Mouse (Mus musculus): ENCODE data around the gene Gimd1. TPM values are rescaled to one million over a fixed set of nuclear protein-coding genes. Genes with fewer than 3 reads are reported as not detected.

Gimd1 gene
- polyA plus RNA-seq, 1 experiment from 2014 or later: not detected

GRCm38 (mm10) chr3:132637080-132637479 lies 7.5 kb downstream of the Gimd1 start:
- H3K27me3 ChIP-seq (ENCODE audit: control insufficient read depth, insufficient read depth, low read length): no peaks in the 10 kb centered on the region
- H3K4me3 ChIP-seq (ENCODE audit: low read length): no peak overlapping the region
- H3K4me2 ChIP-seq (ENCODE audit: low read depth, low read length): no peak overlapping the region
- H3K9ac ChIP-seq (ENCODE audit: low read length): no peak overlapping the region
- no peak overlapping the region for H3K27ac ChIP-seq (ENCODE audit: low read length)
- 70% methylated on average over 3 of the region's 3 CpGs for WGBS
- ATAC-seq (replicated peaks; ENCODE audit: extremely low read depth, insufficient read depth, low FRiP score): no peak
- no peaks in the 10 kb centered on the region for H3K36me3 ChIP-seq (ENCODE audit: control insufficient read depth, insufficient read depth)
- no peaks in the 10 kb centered on the region for H3K4me1 ChIP-seq (ENCODE audit: control insufficient read depth, insufficient read depth, low read length)
- no peaks in the 10 kb centered on the region for H3K9me3 ChIP-seq (replicated peaks; ENCODE audit: control insufficient read depth, low read length)

- Histone ChIP-seq H3K36me3 (ENCODE audit: control insufficient read depth, insufficient read depth) (no peaks in the 10 kb centered on the region), H3K4me3 (ENCODE audit: low read length) (no peak overlapping the region), H3K27me3 (ENCODE audit: control insufficient read depth, insufficient read depth, low read length) (no peaks in the 10 kb centered on the region), H3K4me2 (ENCODE audit: low read depth, low read length) (no peak overlapping the region), H3K4me1 (ENCODE audit: control insufficient read depth, insufficient read depth, low read length) (no peaks in the 10 kb centered on the region), H3K27ac (ENCODE audit: low read length) (no peak overlapping the region), H3K9me3 (replicated peaks; ENCODE audit: control insufficient read depth, low read length) (no peaks in the 10 kb centered on the region), H3K9ac (ENCODE audit: low read length) (no peak overlapping the region)
- ATAC-seq (replicated peaks; ENCODE audit: extremely low read depth, insufficient read depth, low FRiP score): no peak
- WGBS: 68% methylated on average over 4 of the region's 4 CpGs
These were observed 14.5 kb downstream of the Gimd1 start for GRCm38 (mm10) chr3:132644071-132644470.

GRCm38 (mm10) chr3:132646814-132647213 lies 17.2 kb downstream of the Gimd1 start:
- Histone ChIP-seq H3K4me2 (ENCODE audit: low read depth, low read length) (no peak overlapping the region), H3K4me3 (ENCODE audit: low read length) (no peak overlapping the region), H3K9me3 (replicated peaks; ENCODE audit: control insufficient read depth, low read length) (no peaks in the 10 kb centered on the region), H3K27ac (ENCODE audit: low read length) (no peak overlapping the region), H3K4me1 (ENCODE audit: control insufficient read depth, insufficient read depth, low read length) (no peaks in the 10 kb centered on the region), H3K9ac (ENCODE audit: low read length) (no peak overlapping the region), H3K27me3 (ENCODE audit: control insufficient read depth, insufficient read depth, low read length) (no peaks in the 10 kb centered on the region), H3K36me3 (ENCODE audit: control insufficient read depth, insufficient read depth) (no peaks in the 10 kb centered on the region)
- no peak for ATAC-seq (replicated peaks; ENCODE audit: extremely low read depth, insufficient read depth, low FRiP score)
- WGBS: 31% methylated on average over 1 of the region's 1 CpGs

- Histone ChIP-seq H3K4me2 (ENCODE audit: low read depth, low read length) (no peak overlapping the region), H3K4me1 (ENCODE audit: control insufficient read depth, insufficient read depth, low read length) (no peaks in the 10 kb centered on the region), H3K9me3 (replicated peaks; ENCODE audit: control insufficient read depth, low read length) (no peaks in the 10 kb centered on the region), H3K36me3 (ENCODE audit: control insufficient read depth, insufficient read depth) (no peaks in the 10 kb centered on the region), H3K27ac (ENCODE audit: low read length) (no peak overlapping the region), H3K27me3 (ENCODE audit: control insufficient read depth, insufficient read depth, low read length) (no peaks in the 10 kb centered on the region), H3K4me3 (ENCODE audit: low read length) (no peak overlapping the region), H3K9ac (ENCODE audit: low read length) (no peak overlapping the region)
- ATAC-seq (replicated peaks; ENCODE audit: extremely low read depth, insufficient read depth, low FRiP score): no peak
- WGBS: 76% methylated on average over 7 of the region's 7 CpGs
These were observed 19.7 kb downstream of the Gimd1 start for GRCm38 (mm10) chr3:132649368-132649767.

GRCm38 (mm10) chr3:132650191-132650590 lies 20.6 kb downstream of the Gimd1 start:
- no peaks in the 10 kb centered on the region for H3K9me3 ChIP-seq (replicated peaks; ENCODE audit: control insufficient read depth, low read length)
- H3K4me2 ChIP-seq (ENCODE audit: low read depth, low read length): no peak overlapping the region
- whole genome bisulfite sequencing: 66% methylated on average over 5 of the region's 5 CpGs
- H3K36me3 ChIP-seq (ENCODE audit: control insufficient read depth, insufficient read depth): no peaks in the 10 kb centered on the region
- no peaks in the 10 kb centered on the region for H3K4me1 ChIP-seq (ENCODE audit: control insufficient read depth, insufficient read depth, low read length)
- no peak overlapping the region for H3K4me3 ChIP-seq (ENCODE audit: low read length)
- H3K9ac ChIP-seq (ENCODE audit: low read length): no peak overlapping the region
- H3K27ac ChIP-seq (ENCODE audit: low read length): no peak overlapping the region
- no peak for ATAC-seq (replicated peaks; ENCODE audit: extremely low read depth, insufficient read depth, low FRiP score)
- H3K27me3 ChIP-seq (ENCODE audit: control insufficient read depth, insufficient read depth, low read length): no peaks in the 10 kb centered on the region

GRCm38 (mm10) chr3:132651776-132652175 lies 22.2 kb downstream of the Gimd1 start:
- Histone ChIP-seq H3K4me2 (ENCODE audit: low read depth, low read length) (no peak overlapping the region), H3K36me3 (ENCODE audit: control insufficient read depth, insufficient read depth) (no peaks in the 10 kb centered on the region), H3K9me3 (replicated peaks; ENCODE audit: control insufficient read depth, low read length) (no peaks in the 10 kb centered on the region), H3K27me3 (ENCODE audit: control insufficient read depth, insufficient read depth, low read length) (no peaks in the 10 kb centered on the region), H3K27ac (ENCODE audit: low read length) (no peak overlapping the region), H3K4me3 (ENCODE audit: low read length) (no peak overlapping the region), H3K4me1 (ENCODE audit: control insufficient read depth, insufficient read depth, low read length) (no peaks in the 10 kb centered on the region), H3K9ac (ENCODE audit: low read length) (no peak overlapping the region)
- 65% methylated on average over 3 of the region's 3 CpGs for WGBS
- ATAC-seq (replicated peaks; ENCODE audit: extremely low read depth, insufficient read depth, low FRiP score): no peak

- no peaks in the 10 kb centered on the region for H3K4me1 ChIP-seq (ENCODE audit: control insufficient read depth, insufficient read depth, low read length)
- H3K27ac ChIP-seq (ENCODE audit: low read length): no peak overlapping the region
- peaks cover 2% of the 10 kb centered on the region; the same call in 1 of the 2 replicates for H3K36me3 ChIP-seq (ENCODE audit: control insufficient read depth, insufficient read depth)
- H3K4me2 ChIP-seq (ENCODE audit: low read depth, low read length): no peak overlapping the region
- H3K4me3 ChIP-seq (ENCODE audit: low read length): no peak overlapping the region
- no peak overlapping the region for H3K9ac ChIP-seq (ENCODE audit: low read length)
- H3K27me3 ChIP-seq (ENCODE audit: control insufficient read depth, insufficient read depth, low read length): no peaks in the 10 kb centered on the region
- WGBS: 88% methylated on average over 7 of the region's 7 CpGs
- no peaks in the 10 kb centered on the region for H3K9me3 ChIP-seq (replicated peaks; ENCODE audit: control insufficient read depth, low read length)
- ATAC-seq (replicated peaks; ENCODE audit: extremely low read depth, insufficient read depth, low FRiP score): no peak
These were observed 24.3 kb downstream of the Gimd1 start for GRCm38 (mm10) chr3:132653959-132654358.

- Histone ChIP-seq H3K4me1 (ENCODE audit: control insufficient read depth, insufficient read depth, low read length) (no peaks in the 10 kb centered on the region), H3K27ac (ENCODE audit: low read length) (no peak overlapping the region), H3K36me3 (ENCODE audit: control insufficient read depth, insufficient read depth) (peaks cover 16% of the 10 kb centered on the region), H3K9ac (ENCODE audit: low read length) (no peak overlapping the region), H3K4me3 (ENCODE audit: low read length) (no peak overlapping the region), H3K4me2 (ENCODE audit: low read depth, low read length) (no peak overlapping the region), H3K27me3 (ENCODE audit: control insufficient read depth, insufficient read depth, low read length) (no peaks in the 10 kb centered on the region), H3K9me3 (replicated peaks; ENCODE audit: control insufficient read depth, low read length) (no peaks in the 10 kb centered on the region)
- no peak for ATAC-seq (replicated peaks; ENCODE audit: extremely low read depth, insufficient read depth, low FRiP score)
- 84% methylated on average over 2 of the region's 2 CpGs for WGBS
These were observed 26.3 kb downstream of the Gimd1 start for GRCm38 (mm10) chr3:132655955-132656354.

GRCm38 (mm10) chr3:132677494-132677893 lies 47.9 kb downstream of the Gimd1 start:
- Histone ChIP-seq H3K9ac (ENCODE audit: low read length) (no peak overlapping the region), H3K4me3 (ENCODE audit: low read length) (no peak overlapping the region), H3K27ac (ENCODE audit: low read length) (no peak overlapping the region), H3K4me1 (ENCODE audit: control insufficient read depth, insufficient read depth, low read length) (peaks cover under 1% of the 10 kb centered on the region), H3K9me3 (replicated peaks; ENCODE audit: control insufficient read depth, low read length) (no peaks in the 10 kb centered on the region), H3K27me3 (ENCODE audit: control insufficient read depth, insufficient read depth, low read length) (no peaks in the 10 kb centered on the region), H3K36me3 (ENCODE audit: control insufficient read depth, insufficient read depth) (peaks cover 11% of the 10 kb centered on the region; the same call in 1 of the 2 replicates), H3K4me2 (ENCODE audit: low read depth, low read length) (no peak overlapping the region)
- ATAC-seq (replicated peaks; ENCODE audit: extremely low read depth, insufficient read depth, low FRiP score): no peak
- WGBS: 66% methylated on average over 2 of the region's 2 CpGs

Measured in heart, embryonic 16.5 days (tissue).